Comparison of ENCODE assay signal across 8 mouse cellular contexts in the genomic region with DNA sequence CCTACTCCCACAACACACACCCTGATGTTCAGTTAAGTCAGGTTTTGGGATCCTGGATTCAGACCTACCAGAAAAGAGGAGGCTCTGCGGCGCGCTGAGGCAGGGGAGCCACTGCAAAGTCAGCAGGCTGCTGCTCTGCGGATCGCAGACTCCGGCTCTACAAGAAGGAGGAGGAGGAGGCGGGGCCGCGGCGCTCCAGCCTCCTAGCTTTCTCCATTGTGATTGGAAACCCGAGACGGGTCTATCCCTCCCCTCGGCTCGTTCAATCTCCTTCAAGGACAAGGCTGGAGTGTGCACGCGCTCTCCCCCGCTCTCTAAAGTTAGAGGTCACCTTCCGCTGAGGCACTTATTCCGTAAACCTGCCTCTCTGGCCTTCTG. TPM values are rescaled to one million over a fixed set of nuclear protein-coding genes. Genes with fewer than 3 reads are reported as not detected.
DNase-seq lines count a peak whose midpoint lies in the region; ATAC-seq and TF ChIP-seq lines count a peak whose summit lies in the region.

A gene (minus strand): TSS at position 173 of the 378 bp plus-strand sequence.

- peak within 1 kb of the TSS; percentile 85 for H3K27ac ChIP-seq in gastrocnemius, adult 2 months
- H3K27ac ChIP-seq in hindbrain, embryonic 15.5 days (replicated peaks) = peak within 1 kb of the TSS; percentile 79

- H3K27me3 ChIP-seq in hindbrain, embryonic 15.5 days = peaks cover 12% of the 10 kb centered on the region; the same call in 1 of the 2 replicates

- H3K36me3 ChIP-seq in hindbrain, embryonic 15.5 days = peaks cover 6% of the 10 kb centered on the region; the same call in 1 of the 2 replicates

- peaks cover 30% of the 10 kb centered on the region for H3K4me1 ChIP-seq in hindbrain, embryonic 15.5 days (replicated peaks)

- TF ChIP-seq CTCF in gastrocnemius, adult 2 months (IDR thresholded peaks at IDR 0.05) = no peak

- peak within 1 kb of the TSS; percentile 58 for H3K9ac ChIP-seq in hindbrain, embryonic 15.5 days

- peak; percentile 78 to 80 for DNase-seq in cerebellum, postnatal 4 days (ENCODE audit: low spot score in 2 of 2)
- peak; percentile 85 for DNase-seq in gastrocnemius, adult 2 months
- peak; percentile 78 to 79 for DNase-seq in layer of hippocampus, postnatal 25 days (ENCODE audit: extremely low spot score in 1 of 2, low spot score in 1 of 2)
- DNase-seq in lung, postnatal 10 days = peak; percentile 91
- DNase-seq in ovary, postnatal 14 days (ENCODE audit: low spot score) = peak; percentile 70
- DNase-seq in thymus, postnatal 4 days = peak; percentile 89

- no peaks in the 10 kb centered on the region for H3K9me3 ChIP-seq in hindbrain, embryonic 15.5 days

- 0% methylated on average over 19 of the region's 19 CpGs for WGBS in hindbrain, embryonic 15.5 days

- peak within 1 kb of the TSS; percentile 77 for H3K4me3 ChIP-seq in gastrocnemius, adult 2 months
- peak within 1 kb of the TSS; percentile 53 for H3K4me3 ChIP-seq in hindbrain, embryonic 15.5 days

- intact Hi-C loops in gastrocnemius, adult 2 months (cut with DNase I) = no loop called here

- peak; percentile 94 for ATAC-seq in activated CD4-positive, CD25-positive, alpha-beta regulatory T cell, adult 4 months
- ATAC-seq in hindbrain, embryonic 15.5 days (ENCODE audit: low FRiP score, low read depth) = peak; percentile 97

- H3K4me2 ChIP-seq in hindbrain, embryonic 15.5 days = peak within 1 kb of the TSS; percentile 90

RNA-seq across cellular contexts. Expression of the gene that starts here (rescaled TPM):
- polyA plus RNA-seq in activated CD4-positive, CD25-positive, alpha-beta regulatory T cell, adult 4 months (2017; shearing (Covaris generic)) = 10 to 100 TPM; 67.6 to 85.1 TPM
- 1,000 to 10,000 TPM in 1 of 2 experiments, 100 to 1,000 TPM in 1; 299 to 1,071 TPM for total RNA-seq in gastrocnemius, adult 2 months (2021)
- 477 and 483 TPM in 2 replicates for polyA plus RNA-seq in hindbrain, embryonic 15.5 days (2015; fragmentation: Nextera tagmentation; extraction: Ambion mirVana)
- total RNA-seq in layer of hippocampus, postnatal 25 days (2021) = 100 to 1,000 TPM; 502 to 563 TPM

Comparison
In these comparisons a context has a peak if more than half of its experiments do, and no peak if none do; other contexts are left out.
1. Peak in every context shown above with its lines: DNase-seq, ATAC-seq, H3K4me3 ChIP-seq and H3K27ac ChIP-seq.